Mouse (Mus musculus): ENCODE results near the gene Dock4. TPM values are rescaled to one million over a fixed set of nuclear protein-coding genes. Genes with fewer than 3 reads are reported as not detected.

Gene Dock4
- total RNA-seq, 2 experiments from 2014 or later: 13.5 to 18.0 TPM

DNA sequence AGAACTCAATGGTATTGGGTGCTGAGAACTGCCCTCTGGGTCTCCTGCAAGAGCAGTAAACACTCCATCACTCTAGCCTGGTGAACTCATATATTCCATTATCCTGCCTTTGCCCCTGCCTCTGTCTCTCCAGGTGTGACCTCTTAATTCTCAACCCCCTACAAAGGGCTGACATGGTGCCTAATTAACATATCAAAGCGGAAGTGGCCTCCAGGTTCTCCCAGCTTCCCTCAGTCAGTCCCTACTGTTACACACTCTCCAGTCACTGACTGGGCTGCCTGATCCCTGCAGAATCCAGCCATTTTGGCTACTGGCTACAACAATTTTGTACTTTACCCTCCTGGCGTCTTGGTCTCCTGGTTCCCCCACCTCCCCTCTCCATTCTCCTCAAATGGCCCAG, 441.7 kb downstream of the Dock4 start:
- DNase-seq: no peak

DNA sequence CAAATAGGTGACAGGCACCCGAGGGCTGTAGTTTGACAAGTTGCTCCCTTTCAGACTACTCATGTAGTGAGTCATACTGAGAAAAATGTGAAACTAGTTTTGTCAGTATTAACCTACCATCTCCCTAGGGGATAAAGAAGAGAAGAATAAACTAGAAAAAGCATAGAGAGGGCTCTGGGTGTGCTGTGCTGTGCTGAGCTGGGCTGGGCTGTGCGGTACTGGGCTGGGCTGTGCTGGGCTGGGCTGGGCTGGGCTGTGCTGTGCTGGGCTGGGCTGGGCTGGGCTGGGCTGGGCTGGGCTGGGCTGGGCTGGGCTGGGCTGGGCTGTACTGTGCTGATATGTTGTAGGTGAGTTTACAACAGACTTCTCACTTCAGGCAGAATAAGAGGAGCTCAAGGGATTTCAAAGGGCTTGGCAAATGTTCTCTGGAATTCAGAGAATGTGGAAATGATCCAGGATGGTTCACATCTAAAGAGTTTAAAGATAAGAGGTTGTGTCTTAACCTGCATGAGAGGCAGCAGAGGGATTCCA, 442.6 kb downstream of the Dock4 start:
- no peak for DNase-seq

DNA sequence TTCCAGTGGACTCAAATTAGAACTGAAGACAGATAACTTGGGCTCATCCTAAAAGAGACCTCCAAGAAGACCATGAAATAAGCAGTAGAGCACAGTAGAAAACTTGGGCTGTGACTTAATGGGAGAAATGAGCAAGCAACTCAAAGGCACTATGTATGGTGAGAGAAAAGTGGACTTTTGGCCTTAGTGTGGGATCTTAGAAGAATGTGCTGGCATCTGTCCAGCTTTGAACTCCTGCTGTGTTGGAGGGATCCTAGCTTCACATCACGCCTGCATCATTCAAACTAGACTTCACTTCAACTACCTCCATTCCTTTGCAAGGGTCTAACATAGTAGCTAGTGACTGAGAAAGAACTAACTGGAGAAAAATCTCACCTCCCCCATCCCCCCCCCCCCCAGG, 443.1 kb downstream of the Dock4 start:
- DNase-seq: no peak

DNA sequence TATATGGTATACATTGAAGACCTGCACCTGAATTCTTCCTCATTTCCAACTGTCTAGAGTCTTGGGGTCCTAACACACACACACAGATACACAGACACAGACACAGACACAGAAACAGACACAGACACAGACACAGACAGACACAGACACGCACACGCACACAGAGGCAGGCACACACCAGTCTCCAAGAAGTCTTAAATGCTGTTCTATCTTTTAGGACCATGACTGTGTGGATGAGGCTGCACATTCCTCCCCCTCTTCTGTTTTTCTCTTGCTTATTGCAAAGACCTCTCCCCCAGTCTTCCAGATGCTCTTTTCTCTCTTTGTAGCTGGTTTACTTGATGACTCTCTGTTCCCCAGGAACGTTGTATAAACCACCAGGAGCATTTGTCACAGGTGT, 443.8 kb downstream of the Dock4 start:
- no peak for DNase-seq

DNA sequence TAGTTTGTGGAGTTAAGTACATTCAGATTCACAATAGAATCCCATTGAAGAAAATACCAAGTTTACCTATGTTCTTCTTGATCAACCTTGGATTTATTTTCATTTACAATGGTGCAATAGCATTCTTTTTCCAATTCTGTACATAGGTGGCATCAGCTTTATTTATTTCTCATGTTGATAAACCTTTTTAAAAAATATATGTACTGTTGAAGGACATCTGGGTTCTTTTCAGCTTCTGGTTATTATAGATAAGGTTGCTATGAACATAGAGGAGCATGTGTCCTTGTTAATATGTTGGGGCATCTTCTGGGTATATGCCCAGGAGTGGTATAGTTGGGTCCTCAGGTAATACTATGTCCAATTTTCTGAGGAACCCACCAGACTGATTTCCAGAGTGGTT, 445.4 kb downstream of the Dock4 start:
- no peak for DNase-seq

DNA sequence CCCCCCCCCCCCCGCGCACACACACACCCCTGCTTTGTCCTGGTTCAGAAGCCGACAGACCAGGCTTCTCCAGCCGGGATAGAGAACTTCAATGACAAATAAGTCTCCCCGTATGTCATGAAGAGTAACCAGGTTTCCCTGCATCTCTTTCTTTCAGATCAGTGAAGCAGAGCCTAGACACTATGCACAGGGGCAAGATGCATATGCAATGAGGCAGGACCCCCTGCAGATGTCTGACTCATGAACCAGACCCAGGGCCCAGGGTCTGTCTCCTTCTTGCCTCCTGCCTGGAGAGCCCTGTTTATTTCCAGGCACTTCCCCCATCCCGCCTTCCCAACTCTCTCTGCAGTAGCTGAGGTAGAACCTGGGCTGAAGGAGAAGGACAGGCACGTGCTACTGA, 448.0 kb downstream of the Dock4 start:
- no peak for DNase-seq

DNA sequence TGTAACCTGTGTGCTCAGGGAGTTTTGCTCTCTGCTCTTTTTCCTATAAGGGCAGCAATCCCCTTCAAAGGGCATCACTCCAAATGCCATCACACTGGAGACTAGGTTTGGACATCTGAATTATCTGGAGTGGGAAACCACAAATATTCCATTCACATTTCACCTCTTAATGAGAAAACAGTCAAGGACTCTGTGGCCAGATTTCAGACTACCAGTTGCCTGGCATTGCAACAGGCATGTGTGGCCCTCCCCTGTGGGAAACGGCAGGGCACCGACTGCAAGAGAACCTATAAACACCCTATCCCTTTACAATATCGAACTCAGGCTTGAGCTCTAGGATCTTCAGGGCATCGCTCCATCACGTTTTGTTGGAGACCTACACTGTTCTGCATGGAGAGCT, 448.9 kb downstream of the Dock4 start:
- DNase-seq: no peak

Other genes with a start within 250 kb of the Dock4 start
- gene Lsmem1, start 246.5 kb upstream of the Dock4 start, total RNA-seq (2021): not detected
- gene Ifrd1, start 197.4 kb upstream of the Dock4 start, total RNA-seq (2021): 100 to 1,000 TPM; 150 to 205 TPM
- gene Zfp277, start 50 bp upstream of the Dock4 start, total RNA-seq (2021): 10 to 100 TPM; 13.2 to 20.4 TPM